Mouse (Mus musculus) layer of hippocampus, postnatal 14 days (tissue): Measurements from ENCODE around the gene Cdh15. TPM values are rescaled to one million over a fixed set of nuclear protein-coding genes. Genes with fewer than 3 reads are reported as not detected.
A peak's percentile ranks its signal among the peaks of the same experiment; 100 is the strongest.

ENCODE experiments used
- DNase-seq, 2 experiments: peaks; one replicate each; pipeline ENCODE4 v3.0.0; 2021 to 2022; ENCODE audit warnings: low spot score in 2 of 2, mixed read lengths in 1 of 2
- total RNA-seq, 2 experiments: library from RNA; stranded (reverse); gene quantifications; 2 replicates each; pipeline ENCODE4 v1.2.3; 2021

Cdh15 gene
- total RNA-seq, 2 experiments from 2014 or later, result 0.93 to 1.2 TPM

GRCm38 (mm10) chr8:122836199-122836598 is 11.6 kb upstream of the Cdh15 start:
- no peak for DNase-seq

- no peak for DNase-seq
Observed at GRCm38 (mm10) chr8:122836696-122837095, 11.1 kb upstream of the Cdh15 start.

DNA sequence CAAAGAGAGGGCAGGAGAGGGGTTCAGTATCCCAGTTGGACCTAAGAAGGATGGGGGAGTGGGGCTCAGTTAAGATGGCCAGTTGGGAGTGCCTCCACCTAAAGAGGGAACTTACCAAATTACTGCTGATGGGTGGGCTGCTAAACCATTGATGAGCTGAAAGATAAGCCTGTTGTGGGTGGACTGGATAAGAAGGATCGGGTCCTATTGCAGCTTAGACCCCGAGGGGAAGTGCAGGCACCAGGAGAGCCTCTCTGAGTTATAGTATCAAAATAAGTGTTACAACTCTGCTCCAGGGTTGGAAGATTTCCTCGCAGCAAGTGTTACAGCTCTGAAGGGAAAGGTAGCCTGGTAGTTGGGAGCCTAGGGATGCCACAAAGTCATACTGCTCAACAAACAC is 3.6 kb upstream of the Cdh15 start:
- DNase-seq, result no peak

- DNase-seq, result no peak
Observed at GRCm38 (mm10) chr8:122845662-122846061, 2.1 kb upstream of the Cdh15 start.

GRCm38 (mm10) chr8:122849152-122849910 is 1.6 kb downstream of the Cdh15 start:
- DNase-seq, result no peak

GRCm38 (mm10) chr8:122850641-122851240 is 3.0 kb downstream of the Cdh15 start:
- no peak for DNase-seq

DNA sequence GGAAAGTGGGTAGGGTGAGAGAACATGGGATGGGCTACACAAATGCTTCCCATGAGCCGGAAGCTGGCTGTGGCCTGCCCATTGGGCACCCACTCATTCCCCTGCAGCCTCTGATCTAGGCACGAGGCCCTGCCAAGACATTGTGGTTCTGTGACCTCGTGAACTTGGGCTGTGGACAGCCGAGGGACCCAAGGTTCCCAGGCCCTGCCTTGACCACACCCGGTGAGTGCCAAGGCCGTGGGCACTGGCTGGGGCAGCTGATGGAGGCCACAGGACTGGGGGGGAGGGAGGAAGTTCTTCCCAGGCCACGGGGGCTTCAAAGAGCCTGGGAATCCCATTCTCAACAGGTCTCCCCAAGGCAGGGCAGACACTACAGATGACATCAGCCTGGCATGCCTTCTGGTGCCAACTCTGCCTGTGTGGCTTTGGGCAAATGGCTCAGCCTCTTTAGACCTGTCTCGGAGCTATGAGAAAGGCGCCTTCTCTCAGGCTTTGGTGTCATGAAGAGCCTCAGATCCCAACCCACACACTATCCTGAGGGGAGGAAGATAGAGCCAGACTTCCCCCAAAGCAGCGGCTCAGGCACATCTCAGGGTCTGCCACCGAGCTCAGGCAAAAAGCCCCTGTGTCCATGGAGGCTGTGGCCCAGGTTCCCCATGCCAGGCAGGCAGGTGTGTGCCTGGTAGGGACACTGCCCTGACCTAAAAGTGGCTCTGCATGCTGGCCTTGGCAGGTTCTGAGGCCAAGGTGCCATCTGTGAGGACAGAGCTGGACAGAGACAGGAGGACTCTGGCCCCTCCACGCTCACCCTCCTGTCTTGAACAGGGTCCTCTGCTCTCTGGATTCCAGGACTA is 4.2 kb downstream of the Cdh15 start:
- no peak for DNase-seq

DNA sequence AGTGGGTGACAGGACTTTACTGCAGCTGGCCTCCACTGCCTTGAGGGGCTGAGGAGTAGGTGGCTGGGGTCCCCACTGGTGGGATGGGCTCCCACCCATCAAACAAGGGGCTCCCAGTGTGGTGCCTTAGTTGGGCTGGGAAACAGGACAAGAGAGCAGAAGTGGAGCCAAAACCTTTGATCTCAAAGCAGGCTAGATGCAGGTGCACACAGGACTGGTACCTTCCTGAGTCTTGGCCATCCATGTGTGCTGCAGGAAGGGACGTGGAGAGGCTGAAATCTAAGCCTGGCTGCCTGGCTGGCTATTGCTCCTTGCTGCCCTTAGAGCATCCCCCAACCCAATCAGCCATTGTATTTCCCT is 4.8 kb downstream of the Cdh15 start:
- no peak for DNase-seq

GRCm38 (mm10) chr8:122853340-122853771 is 5.6 kb downstream of the Cdh15 start:
- peak; percentile 40 to 41 for DNase-seq

DNA sequence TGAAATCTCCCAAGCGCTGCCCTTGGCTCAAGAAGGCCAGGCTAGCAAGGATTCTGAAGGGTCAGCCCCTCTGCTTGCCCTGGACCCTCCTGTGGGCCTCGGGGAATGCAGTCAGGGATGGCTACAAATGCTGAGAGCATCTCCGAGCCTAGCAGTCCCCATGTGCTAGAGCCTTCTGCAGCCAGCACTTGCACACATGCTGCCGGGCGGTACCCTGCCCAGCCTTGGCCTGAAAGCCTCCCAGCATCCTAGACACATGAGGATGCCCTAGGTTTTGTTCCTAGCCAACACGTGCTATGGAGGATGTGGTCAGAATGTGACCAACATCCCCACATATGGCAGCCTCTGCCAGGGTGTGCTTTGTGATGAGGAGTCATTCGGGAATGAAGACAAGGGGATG is 6.6 kb downstream of the Cdh15 start:
- DNase-seq, result no peak

DNA sequence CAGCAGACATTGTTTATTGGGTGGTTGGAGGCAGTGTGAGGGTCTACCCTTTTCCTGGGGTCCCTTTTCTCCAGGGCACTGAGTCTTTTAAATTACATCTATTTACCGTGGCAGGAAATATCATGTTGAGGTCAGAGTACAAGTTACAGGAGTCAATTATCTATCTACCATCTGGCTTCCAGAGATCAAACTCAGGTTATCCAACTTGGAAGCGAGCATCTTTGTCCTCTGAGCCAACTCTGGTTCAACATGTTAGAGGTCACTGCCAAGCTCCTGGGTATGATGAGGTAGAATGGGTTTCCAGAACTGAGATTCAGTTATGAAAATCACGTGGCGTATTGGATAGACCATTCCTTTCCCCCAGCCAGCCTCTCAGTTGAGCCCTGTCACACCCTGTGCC is 7.4 kb downstream of the Cdh15 start:
- no peak for DNase-seq

- DNase-seq, result no peak
Observed at GRCm38 (mm10) chr8:122856288-122856687, 8.5 kb downstream of the Cdh15 start.

- no peak for DNase-seq
Observed at GRCm38 (mm10) chr8:122859843-122860242, 12.1 kb downstream of the Cdh15 start.

- DNase-seq, result no peak
Observed at GRCm38 (mm10) chr8:122864719-122865129, 17.0 kb downstream of the Cdh15 start.

GRCm38 (mm10) chr8:122865441-122865840 is 17.7 kb downstream of the Cdh15 start:
- DNase-seq, result no peak

DNA sequence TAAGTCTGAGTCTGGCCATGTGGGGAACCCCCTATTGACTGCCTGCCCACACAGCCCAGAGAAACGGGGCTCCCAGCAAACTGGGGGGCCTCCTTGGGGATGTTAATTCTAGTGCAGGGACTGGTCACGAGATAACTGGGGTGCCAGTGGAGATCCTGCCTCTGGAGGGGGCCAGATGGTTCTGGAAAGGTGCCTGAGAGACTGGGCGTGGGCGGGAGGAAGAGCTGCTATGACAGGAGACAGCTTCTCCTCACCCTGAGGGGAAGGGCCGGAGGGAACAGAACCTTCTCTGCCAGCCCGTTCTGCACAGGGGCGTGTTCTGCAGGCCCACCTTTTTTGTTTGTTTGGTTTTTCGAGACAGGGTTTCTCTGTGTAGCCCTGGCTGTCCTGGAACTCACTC is 18.5 kb downstream of the Cdh15 start:
- no peak for DNase-seq

DNA sequence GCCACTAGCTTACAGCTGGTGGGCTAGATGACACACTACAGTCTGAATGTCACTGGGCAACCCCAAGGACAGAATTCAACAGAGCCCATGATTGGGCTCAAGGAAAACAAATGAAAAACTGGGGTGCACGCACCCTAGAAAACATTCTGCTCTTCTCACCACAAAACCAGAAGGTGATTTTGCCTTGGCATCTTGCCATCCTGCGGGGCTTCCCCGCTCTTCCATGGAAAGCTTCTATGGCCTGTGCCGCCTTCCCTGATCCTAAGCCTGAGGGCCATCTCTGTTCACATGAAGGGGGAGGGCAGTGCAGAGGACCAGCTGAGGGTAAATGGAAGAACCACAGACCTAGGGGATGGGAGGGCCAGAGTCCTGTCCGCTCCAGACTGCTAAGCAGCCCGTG is 20.2 kb downstream of the Cdh15 start:
- no peak for DNase-seq

DNA sequence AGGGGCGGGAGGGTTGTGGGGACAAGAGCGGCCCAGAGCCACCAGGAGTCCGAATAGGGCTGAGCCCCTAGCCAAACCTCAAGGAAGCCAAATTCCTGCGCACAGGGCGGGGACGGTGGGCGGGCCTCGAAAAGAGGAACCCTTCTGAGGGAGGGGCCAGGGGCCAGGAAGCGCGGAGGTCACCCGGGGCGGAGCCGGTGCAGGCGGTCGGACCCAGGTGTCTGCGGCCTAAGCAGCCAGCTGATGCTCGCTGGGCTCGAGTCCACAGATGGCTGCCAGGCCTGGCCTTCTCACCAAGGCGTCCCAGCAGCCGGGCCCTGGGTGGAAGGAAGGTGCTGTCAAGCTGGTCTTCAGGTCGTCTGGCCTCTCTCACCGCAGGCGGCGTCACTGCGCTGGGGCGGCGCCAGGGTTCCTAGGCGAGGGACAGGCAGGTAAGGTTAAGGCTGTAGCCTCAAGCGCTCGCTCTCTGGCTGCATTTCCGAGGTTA is 22.7 kb downstream of the Cdh15 start:
- DNase-seq, result no peak

DNA sequence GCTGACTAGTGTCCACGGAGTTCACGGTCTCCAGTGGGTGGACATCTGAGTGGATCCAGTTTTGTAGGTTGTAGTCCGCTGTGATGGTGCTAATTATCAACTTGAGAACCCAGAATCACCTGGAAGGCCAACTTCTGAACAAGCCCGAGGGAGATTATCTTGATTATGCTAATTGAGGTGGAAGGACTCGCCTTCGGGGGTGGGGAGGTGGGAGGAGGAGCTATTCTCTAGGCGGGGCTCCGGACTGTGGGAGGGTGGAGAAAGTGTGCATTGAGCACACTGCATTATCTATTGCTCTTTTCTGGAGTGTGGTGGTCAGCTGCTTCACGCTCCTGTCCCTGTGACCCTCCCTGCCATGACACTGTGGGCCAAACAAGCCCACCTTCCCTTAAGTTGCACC is 23.9 kb downstream of the Cdh15 start:
- no peak for DNase-seq

DNA sequence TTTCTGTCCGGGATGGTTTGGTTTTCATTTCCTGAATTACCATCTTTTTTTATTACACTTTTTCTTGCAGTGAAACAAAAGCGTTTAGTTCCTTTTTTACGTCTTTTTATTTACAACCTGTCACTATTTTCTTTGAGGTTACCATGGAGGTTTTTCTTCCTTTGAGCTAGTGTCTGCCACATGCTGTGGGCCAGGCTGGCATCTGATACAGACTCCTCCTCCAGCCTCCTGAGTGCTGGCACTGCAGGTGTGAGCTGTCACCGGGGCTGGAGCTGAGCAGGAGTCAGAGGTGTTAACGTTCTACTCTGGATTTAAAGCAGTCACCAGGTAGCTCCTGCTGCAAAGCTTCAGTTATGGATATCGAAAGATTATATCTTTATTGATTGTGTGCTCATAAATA is 25.4 kb downstream of the Cdh15 start:
- no peak for DNase-seq

DNA sequence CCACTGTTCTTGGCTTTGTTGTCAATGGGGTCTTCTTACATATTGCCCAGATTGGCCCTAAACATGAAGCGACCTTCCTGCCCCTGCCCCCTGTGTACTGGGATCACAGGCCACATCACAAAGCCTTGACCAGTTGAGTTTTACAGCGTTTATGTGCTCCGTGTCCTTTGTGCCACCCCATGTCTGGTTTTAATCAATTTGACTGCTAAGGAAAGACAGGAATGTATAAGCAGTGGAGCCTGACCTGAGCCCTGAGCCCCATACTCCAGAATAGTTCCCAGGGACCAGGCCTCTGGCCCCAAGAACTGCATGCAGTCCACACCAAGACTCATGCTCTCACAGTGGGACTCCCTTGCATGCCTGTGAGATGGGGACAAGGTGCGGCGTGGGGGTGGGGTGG is 27.4 kb downstream of the Cdh15 start:
- DNase-seq, result no peak

DNA sequence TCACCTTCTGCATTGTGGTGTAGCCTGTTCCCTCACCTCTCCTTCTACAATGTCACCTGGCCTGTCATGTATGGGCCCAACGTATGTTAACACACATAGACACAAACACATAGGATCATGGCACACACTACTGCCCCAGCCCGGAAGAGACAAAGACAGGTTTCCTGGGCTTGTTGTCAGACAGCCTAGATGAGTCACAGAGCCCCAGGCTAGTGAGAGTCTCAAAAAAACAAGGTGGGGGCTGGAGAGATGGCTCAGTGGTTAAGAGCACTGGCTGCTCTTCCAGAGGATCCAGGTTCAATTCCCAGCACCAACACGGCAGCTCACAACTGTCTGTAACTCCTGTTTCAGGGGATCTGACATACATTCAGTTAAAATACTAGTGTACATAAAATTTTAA is 30.5 kb downstream of the Cdh15 start:
- DNase-seq, result no peak
